In the genomic region with DNA sequence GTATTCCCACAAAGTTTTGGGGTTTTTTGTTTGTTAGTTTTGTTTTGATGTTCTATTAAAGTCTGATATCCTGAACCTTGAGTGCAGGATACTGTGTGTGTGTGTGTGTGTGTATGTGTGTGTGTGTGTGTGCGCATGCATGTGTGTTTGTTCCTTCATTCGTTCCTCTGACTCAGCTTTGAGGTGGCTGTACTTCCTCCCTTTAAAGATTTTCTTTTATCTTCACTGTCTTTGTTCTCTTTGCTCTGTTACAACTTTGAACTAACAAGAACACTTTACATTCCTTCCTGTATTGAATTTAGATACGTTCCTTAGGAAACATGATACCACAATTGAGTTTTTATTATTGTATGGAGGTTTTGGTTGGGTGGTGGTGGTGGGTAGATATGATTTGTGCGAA, we compare ENCODE assay signal across 28 mouse cellular contexts. TPM values are rescaled to one million over a fixed set of nuclear protein-coding genes. Genes with fewer than 3 reads are reported as not detected.
DNase-seq lines count a peak whose midpoint lies in the region; ATAC-seq and TF ChIP-seq lines count a peak whose summit lies in the region.
"Had no signal": no experiment of that assay in that cellular context is flagged by ENCODE, and none has a peak within 500 bp of the region (broad histone marks: within the 10 kb centered on the region; RNA-seq: fewer than 3 reads in every experiment).

No protein-coding gene starts in this region.

- no peak overlapping the region for H3K4me3 ChIP-seq in layer of hippocampus, adult 2 months
- H3K4me3 ChIP-seq in stomach, embryonic 15.5 days (replicated peaks) = no peak overlapping the region
- H3K4me3 ChIP-seq: embryonic facial prominence, embryonic 13.5 days; forebrain, embryonic 15.5 days; heart, embryonic 10.5 days; hindbrain, embryonic 13.5 days; intestine, embryonic 15.5 days; limb, embryonic 13.5 days; liver, embryonic 13.5 days; neural tube, embryonic 12.5 days had no signal

- no peak overlapping the region for H3K9ac ChIP-seq in stomach, embryonic 15.5 days
- H3K9ac ChIP-seq: embryonic facial prominence, embryonic 13.5 days; forebrain, embryonic 15.5 days; hindbrain, embryonic 13.5 days; intestine, embryonic 15.5 days; limb, embryonic 13.5 days; liver, embryonic 13.5 days; lung, embryonic 14.5 days; neural tube, embryonic 12.5 days had no signal

- no peaks in the 10 kb centered on the region for H3K4me1 ChIP-seq in stomach, embryonic 15.5 days
- H3K4me1 ChIP-seq: forebrain, embryonic 15.5 days; hindbrain, embryonic 13.5 days; intestine, embryonic 15.5 days; limb, embryonic 13.5 days; liver, embryonic 13.5 days; neural tube, embryonic 12.5 days had no signal

- H3K27me3 ChIP-seq in stomach, embryonic 15.5 days (replicated peaks) = no peaks in the 10 kb centered on the region
- H3K27me3 ChIP-seq: embryonic facial prominence, embryonic 13.5 days; forebrain, embryonic 15.5 days; hindbrain, embryonic 13.5 days; intestine, embryonic 15.5 days; limb, embryonic 13.5 days; liver, embryonic 13.5 days; neural tube, embryonic 12.5 days had no signal

- 64% methylated on average over 4 of the region's 4 CpGs for WGBS in stomach, embryonic 15.5 days

- no peak for DNase-seq in layer of hippocampus, adult 2 months (ENCODE audit: low spot score in 2 of 2)
- no peak for DNase-seq in layer of hippocampus, postnatal 10 days (ENCODE audit: low spot score in 2 of 2)
- DNase-seq in thymus, postnatal 4 days = peak; percentile 28
- no peak for DNase-seq in layer of hippocampus, adult 18-20 months (ENCODE audit: low spot score in 2 of 2)
- DNase-seq in urinary bladder, postnatal 36 days (ENCODE audit: low spot score in 2 of 2) = no peak
- no peak for DNase-seq in cerebellum, postnatal 4 days (ENCODE audit: low spot score in 2 of 2)
- DNase-seq: adrenal gland, postnatal 36 days; B cell, adult 2 months; cerebellum, adult 8-10 months; gastrocnemius, postnatal 36 days; heart, postnatal 14 days; kidney, postnatal 36 days; liver, embryonic 13.5 days; lung, embryonic 14.5 days; lung, postnatal 36 days; right cerebral cortex, postnatal 25 days had no signal

- TF ChIP-seq CTCF in layer of hippocampus, adult 2 months (conservative IDR thresholded peaks at IDR 0.05) = no peak

- no peak overlapping the region for H3K4me2 ChIP-seq in stomach, embryonic 15.5 days
- H3K4me2 ChIP-seq: embryonic facial prominence, embryonic 13.5 days; forebrain, embryonic 15.5 days; hindbrain, embryonic 13.5 days; intestine, embryonic 15.5 days; limb, embryonic 13.5 days; liver, embryonic 13.5 days; lung, embryonic 14.5 days; neural tube, embryonic 12.5 days had no signal

- peak overlapping the region; percentile 71; the same call in 1 of the 2 replicates for H3K27ac ChIP-seq in layer of hippocampus, adult 2 months
- no peak overlapping the region for H3K27ac ChIP-seq in stomach, embryonic 15.5 days
- H3K27ac ChIP-seq: embryonic facial prominence, embryonic 13.5 days; forebrain, embryonic 15.5 days; heart, embryonic 10.5 days; hindbrain, embryonic 13.5 days; intestine, embryonic 15.5 days; limb, embryonic 13.5 days; liver, embryonic 13.5 days; neural tube, embryonic 12.5 days had no signal

- no peaks in the 10 kb centered on the region for H3K9me3 ChIP-seq in stomach, embryonic 15.5 days
- H3K9me3 ChIP-seq: embryonic facial prominence, embryonic 13.5 days; forebrain, embryonic 15.5 days; heart, embryonic 10.5 days; hindbrain, embryonic 13.5 days; intestine, embryonic 15.5 days; limb, embryonic 13.5 days; liver, embryonic 13.5 days; neural tube, embryonic 12.5 days had no signal

- H3K36me3 ChIP-seq in stomach, embryonic 15.5 days = peaks cover 10% of the 10 kb centered on the region; the same call in 1 of the 2 replicates

- peak; percentile 95 for ATAC-seq in activated CD4-positive, CD25-positive, alpha-beta regulatory T cell, adult 4 months
- 0 out of 2 replicates have a peak, but pooled peaks have one; percentile 22 for ATAC-seq in stomach, embryonic 15.5 days (ENCODE audit: insufficient read depth, low FRiP score, low read depth)
- ATAC-seq: forebrain, embryonic 15.5 days; intestine, embryonic 15.5 days had no signal

RNA-seq across cellular contexts. Expression of gene Ccnt2, which starts 22.4 kb away (rescaled TPM):
- total RNA-seq in layer of hippocampus, adult 2 months (2021) = 10 to 100 TPM; 64.8 to 76.0 TPM
- 10 to 100 TPM; 50.5 to 54.4 TPM for total RNA-seq in layer of hippocampus, postnatal 10 days (2021)
- polyA plus RNA-seq in activated CD4-positive, CD25-positive, alpha-beta regulatory T cell, adult 4 months (2017; shearing (Covaris generic)) = 10 to 100 TPM; 84.2 to 85.8 TPM
- 73.5 and 76.5 TPM in 2 replicates for polyA plus RNA-seq in stomach, embryonic 15.5 days (2015; fragmentation: Nextera tagmentation; extraction: Ambion mirVana)
- total RNA-seq in layer of hippocampus, adult 18-20 months (2021) = 10 to 100 TPM; 58.5 to 63.5 TPM

RNA-seq across cellular contexts. Expression of gene Map3k19, which starts 58.5 kb away (rescaled TPM):
- total RNA-seq in layer of hippocampus, adult 2 months (2021) = 1 to 10 TPM; 5.6 to 6.8 TPM
- total RNA-seq in layer of hippocampus, postnatal 10 days (2021) = 1 to 10 TPM; 3.5 to 4.6 TPM
- under 1 TPM; 0.16 to 0.43 TPM for polyA plus RNA-seq in activated CD4-positive, CD25-positive, alpha-beta regulatory T cell, adult 4 months (2017; shearing (Covaris generic))
- not detected in 2 replicates for polyA plus RNA-seq in stomach, embryonic 15.5 days (2015; fragmentation: Nextera tagmentation; extraction: Ambion mirVana)
- total RNA-seq in layer of hippocampus, adult 18-20 months (2021) = 10 to 100 TPM in 1 of 2 experiments, 1 to 10 TPM in 1; 10.0 to 10.2 TPM
- total RNA-seq: ES-E14; gastrocnemius, postnatal 36 days had no signal
- polyA plus RNA-seq: embryonic facial prominence, embryonic 13.5 days; heart, embryonic 10.5 days; intestine, embryonic 15.5 days; kidney, embryonic 14.5 days; limb, embryonic 13.5 days; liver, embryonic 13.5 days; neural tube, embryonic 12.5 days; stomach, embryonic 14.5 days had no signal
